Mouse (Mus musculus) gastrocnemius, postnatal 4 days (tissue): Measurements from ENCODE around the gene Slc27a5. TPM values are rescaled to one million over a fixed set of nuclear protein-coding genes. Genes with fewer than 3 reads are reported as not detected.

Experiments used
- DNase-seq, 2 experiments: peaks; one replicate each; pipeline ENCODE4 v3.0.0; 2021 to 2022; ENCODE audit warnings: low spot score in 2 of 2, mixed read lengths in 2 of 2
- total RNA-seq, 2 experiments: library from RNA; stranded (reverse); gene quantifications; 2 replicates each; pipeline ENCODE4 v1.2.3; 2021

The Slc27a5 gene
- total RNA-seq, 2 experiments from 2014 or later = 0.10 to 0.20 TPM

- DNase-seq = peak; percentile 68 to 85
Measured at GRCm38 (mm10) chr7:13024805-13025204, 26.8 kb upstream of the Slc27a5 start.

GRCm38 (mm10) chr7:13023928-13024731 lies 26.1 kb upstream of the Slc27a5 start:
- peak; percentile 92 to 95 for DNase-seq

GRCm38 (mm10) chr7:13022773-13023535 lies 25.0 kb upstream of the Slc27a5 start:
- peak in 1 of 2 experiments; percentile 69 for DNase-seq

- no peak for DNase-seq
Measured at GRCm38 (mm10) chr7:13015217-13015616, 17.2 kb upstream of the Slc27a5 start.

- no peak for DNase-seq
Measured at GRCm38 (mm10) chr7:13014275-13014839, 16.4 kb upstream of the Slc27a5 start.

DNA sequence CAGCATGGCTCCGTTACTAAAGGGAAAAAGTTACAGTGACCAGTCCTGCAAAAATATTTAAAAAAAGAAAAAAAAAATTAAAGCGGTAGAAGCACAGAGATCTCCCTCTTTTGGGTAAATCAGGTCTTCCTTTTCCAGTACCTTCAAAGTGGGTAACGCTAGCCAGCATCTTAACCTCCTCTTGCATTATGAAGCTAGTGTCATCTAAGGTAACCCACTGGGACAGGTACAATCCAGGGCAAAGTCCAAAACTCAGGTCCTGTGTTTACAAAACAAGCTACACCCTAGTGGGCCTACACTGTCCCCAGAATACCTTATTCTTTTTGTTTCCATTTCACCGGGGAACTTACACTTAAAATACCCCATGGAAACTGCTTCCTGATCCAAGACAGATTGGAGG lies 15.7 kb upstream of the Slc27a5 start:
- no peak for DNase-seq

DNA sequence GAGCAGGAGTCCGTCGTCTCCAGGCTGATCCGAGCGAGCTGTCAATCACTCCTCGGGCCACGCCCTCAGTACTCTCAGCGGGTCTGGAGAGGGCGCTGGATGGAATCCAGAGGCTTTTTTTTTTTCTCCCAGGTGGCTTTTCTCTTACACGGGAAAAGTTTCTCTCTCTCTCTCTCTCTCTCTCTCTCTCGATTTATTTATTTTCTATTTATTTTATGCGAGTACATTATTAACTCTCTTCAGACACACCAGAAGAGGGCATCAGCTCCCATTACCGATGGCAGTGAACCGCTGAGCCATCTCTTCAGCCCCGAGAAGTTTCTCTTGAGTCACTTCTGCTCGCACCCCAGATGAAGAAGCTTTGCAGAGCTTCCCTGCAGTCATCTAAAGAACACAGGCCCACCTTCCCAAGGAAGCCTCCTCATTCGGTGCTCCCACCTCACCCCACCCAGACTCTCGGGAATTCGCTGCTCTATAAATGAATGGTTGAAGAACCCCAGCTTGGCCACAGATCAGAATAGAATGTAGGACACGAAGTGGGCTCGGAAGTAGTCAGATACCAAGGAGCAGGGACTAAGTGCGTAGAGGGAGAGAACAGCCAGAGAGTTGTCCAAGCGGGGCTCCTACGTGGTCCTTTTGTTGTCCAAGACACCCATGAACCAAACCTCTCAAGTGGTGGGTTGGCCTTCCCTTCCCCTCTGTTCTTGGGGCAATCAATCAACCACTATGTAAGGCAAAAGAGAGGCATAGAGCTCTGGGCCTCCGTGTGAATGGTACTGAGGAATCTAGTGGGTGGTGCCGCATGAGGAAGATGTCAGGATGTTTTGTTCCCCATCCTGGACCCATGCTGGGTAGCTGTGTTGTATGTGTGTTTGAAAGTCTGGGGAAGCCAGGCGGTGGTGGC lies 12.3 kb upstream of the Slc27a5 start, which contains the start of gene Zbtb45:
Zbtb45 (minus strand) TSS at position 30 of the 904 bp plus-strand sequence.
- no peak for DNase-seq

DNA sequence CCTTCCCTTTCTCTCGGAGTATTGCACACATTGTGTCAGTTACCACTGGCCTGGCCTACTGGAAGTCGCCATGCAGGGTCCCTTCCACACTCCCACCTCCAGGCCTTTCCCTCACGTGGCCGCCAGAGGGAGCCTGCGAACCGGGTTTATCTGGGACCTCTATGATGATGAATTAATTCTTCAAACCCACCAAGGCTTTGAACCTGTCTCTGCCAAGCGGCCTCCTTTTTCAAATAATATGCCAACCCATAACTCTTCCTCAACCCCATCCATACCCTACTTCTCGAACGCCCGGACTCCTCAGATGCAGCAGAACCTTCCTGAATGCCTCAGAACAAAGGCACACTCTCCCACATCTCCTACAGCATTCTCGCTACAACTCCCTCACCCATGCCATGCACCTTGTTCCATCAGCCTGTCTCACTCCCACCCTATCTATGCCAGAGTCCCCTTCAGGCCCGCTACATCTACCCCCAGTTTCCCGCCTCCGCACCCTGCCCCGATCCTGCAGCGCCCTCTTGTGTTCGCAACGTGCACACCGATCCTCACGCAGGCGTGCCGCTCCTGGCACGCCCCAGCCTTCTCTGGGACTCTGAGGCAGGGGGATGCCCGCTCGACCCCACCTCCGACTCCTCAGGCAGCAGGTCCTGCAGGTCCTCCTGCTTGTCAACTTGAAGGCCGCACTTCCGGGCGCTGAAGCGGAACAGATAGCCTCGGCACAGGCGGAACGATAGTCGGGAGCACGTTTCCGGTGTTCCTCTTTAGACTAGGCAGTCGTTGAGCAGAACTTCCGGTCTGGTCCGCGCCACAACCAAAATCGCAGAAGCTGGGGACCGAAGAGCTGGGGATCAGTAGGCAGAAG lies 11.4 kb upstream of the Slc27a5 start:
- DNase-seq = peak; percentile 75 to 93

DNA sequence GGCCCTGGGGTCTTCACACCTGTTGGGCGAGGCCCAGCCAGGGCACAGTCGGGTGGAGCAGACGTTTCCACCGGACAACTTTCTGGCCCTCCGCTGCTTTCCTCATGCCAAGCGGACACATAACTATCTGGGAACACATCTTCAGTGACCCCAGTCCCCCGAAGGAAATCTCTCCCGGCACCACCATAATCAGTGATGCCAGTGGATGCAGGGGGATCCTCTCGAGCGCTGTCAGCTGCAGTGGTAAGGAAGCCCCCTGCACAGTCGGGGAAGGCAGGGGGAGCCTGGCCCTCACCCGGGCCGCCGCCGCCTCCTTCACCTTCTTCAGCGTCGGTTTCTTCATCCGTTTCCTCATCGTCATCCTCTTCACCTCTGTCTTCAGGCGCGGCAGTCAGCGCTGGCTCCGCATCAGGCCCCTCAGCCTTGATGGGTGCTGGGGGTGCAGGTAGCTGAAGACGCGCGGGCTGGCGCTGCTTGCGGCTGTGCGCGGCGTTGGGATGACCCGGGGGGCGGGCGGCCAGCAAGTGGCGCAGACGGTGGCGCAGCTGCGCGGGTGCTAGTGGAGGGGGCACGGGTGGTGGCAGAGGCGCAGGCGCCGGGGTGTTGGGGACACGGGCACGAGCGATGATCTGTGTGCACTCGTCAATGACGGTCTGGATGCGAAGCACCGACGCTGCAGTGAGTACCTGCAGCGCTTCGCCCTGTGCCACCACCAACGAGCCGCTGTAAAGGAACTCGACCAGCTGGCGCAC lies 9.5 kb upstream of the Slc27a5 start:
- no peak for DNase-seq

- DNase-seq = no peak
Measured at GRCm38 (mm10) chr7:13006531-13006930, 8.5 kb upstream of the Slc27a5 start.

DNA sequence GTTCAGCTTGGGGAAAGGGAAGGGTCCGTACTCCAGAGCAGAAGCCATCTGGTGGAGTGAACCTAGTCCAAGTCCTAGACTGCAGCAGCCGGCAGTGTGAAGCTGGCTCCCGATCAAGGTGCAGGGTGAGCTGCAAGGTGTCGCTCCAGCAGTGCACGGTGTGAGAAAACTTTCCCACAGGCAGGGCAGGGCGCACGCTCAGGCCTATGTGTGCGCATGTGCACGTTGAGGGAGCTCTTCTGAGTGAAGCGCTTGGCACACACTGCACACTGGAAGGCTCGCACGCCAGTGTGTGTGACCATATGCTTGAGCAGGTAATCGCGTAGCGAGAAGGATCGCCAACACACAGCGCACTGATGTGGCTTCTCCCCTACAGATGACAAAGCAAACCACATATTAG lies 8.0 kb upstream of the Slc27a5 start:
- no peak for DNase-seq

GRCm38 (mm10) chr7:13003380-13003779 lies 5.4 kb upstream of the Slc27a5 start:
- no peak for DNase-seq

- DNase-seq = no peak
Measured at GRCm38 (mm10) chr7:13001584-13001983, 3.6 kb upstream of the Slc27a5 start.

DNA sequence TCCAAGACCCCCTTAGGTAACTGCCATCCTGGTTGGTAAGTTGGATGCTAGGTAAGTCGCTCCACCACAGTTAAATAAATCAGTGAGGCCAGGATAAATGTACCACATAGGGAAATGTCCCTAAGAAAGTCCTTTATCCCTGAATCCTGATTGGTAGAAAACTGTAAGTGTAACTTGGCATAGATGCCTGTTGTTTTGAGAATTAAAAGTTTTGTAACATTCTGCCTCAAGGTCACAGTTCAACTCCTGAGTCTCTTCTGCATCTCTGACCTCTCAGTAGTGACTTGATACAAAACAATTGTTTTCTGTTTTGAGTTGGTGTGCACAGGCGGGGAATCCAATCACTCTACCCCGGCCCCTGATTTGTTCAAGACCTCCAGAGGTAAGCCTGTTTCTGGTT lies 859 bp upstream of the Slc27a5 start, which contains the start of gene Trim28:
Trim28 (plus strand) TSS at position 264 of the 400 bp plus-strand sequence.
- no peak for DNase-seq

DNA sequence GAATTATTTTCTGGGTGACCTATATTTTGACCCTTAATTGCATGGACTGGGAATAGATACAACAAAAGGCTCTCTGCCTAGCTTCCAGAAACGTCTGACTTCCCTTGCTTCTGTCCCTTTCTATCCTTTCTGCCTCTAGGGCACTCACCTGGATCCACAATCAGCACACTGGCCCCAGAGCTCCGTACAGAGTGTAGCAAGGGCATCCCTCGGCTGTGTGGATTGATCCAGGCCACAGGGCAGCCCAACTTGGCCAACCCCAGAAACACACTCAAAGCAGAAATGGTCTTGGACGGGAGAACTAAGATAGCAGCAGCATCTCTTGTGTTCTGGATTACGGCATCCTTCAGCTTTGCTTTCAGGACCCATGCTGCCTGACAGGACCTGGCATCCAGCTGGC lies 762 bp downstream of the Slc27a5 start:
- no peak for DNase-seq

DNA sequence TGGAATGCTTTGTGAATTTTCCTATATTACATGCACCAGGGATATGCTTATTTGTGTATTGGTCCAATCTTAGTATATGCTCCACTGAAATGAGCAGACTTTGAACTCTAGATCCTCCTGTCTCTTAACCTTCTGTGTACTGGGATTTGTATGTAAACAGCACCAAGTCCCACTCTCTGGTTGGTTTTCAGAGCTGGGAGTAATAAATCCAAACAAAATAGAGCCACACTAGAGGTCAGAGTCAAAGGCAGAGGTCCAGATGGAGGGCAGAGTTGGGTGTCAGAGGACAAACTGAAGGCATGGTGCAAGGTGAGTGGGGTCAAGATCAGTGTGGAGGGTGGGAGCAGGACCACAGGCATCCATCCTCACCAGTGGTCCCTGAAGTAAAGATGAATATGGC lies 2.1 kb downstream of the Slc27a5 start:
- no peak for DNase-seq

GRCm38 (mm10) chr7:12993148-12993547 lies 4.8 kb downstream of the Slc27a5 start:
- DNase-seq = no peak

GRCm38 (mm10) chr7:12992222-12992621 lies 5.8 kb downstream of the Slc27a5 start:
- DNase-seq = no peak
